Mouse (Mus musculus) limb, embryonic 11.5 days (tissue): ENCODE results near the gene Atl1. TPM values are rescaled to one million over a fixed set of nuclear protein-coding genes. Genes with fewer than 3 reads are reported as not detected.
A peak's percentile ranks its signal among the peaks of the same experiment; 100 is the strongest.

ENCODE experiments used
- ATAC-seq: fragments of 200-750 bp; cut with Nextera tagmentation; 2 replicates; pipeline ENCODE4 v1.8.0; 2017; ENCODE audit warnings: low read depth; ENCODE audit not compliant: insufficient number of reproducible peaks, low FRiP score, low TSS enrichment
- DNase-seq: peaks from one replicate; pipeline ENCODE4 v3.0.0-alpha.2; 2015; ENCODE audit warnings: low spot score
- H3K27ac ChIP-seq: fragments of 300-500 bp; sonication (generic); replicated peaks from 2 replicates; pipeline ENCODE4 v1.5.1; 2014; ENCODE audit warnings: low read depth, mild to moderate bottlenecking, low read length
- H3K27me3 ChIP-seq: fragments of 300-500 bp; sonication (generic); 2 replicates; pipeline ENCODE4 v1.6.1; 2014; ENCODE audit warnings: mild to moderate bottlenecking, low read length, mixed read lengths; ENCODE audit not compliant: control insufficient read depth, insufficient read depth
- H3K36me3 ChIP-seq: fragments of 300-500 bp; sonication (generic); 2 replicates; pipeline ENCODE4 v1.6.1; 2014; ENCODE audit warnings: mild to moderate bottlenecking, low read length, moderate library complexity, mixed read lengths; ENCODE audit not compliant: control insufficient read depth, insufficient read depth
- H3K4me1 ChIP-seq: fragments of 300-500 bp; sonication (generic); 2 replicates; pipeline ENCODE4 v1.6.1; 2014; ENCODE audit warnings: low read length, mixed read lengths; ENCODE audit not compliant: control insufficient read depth, insufficient read depth
- H3K4me2 ChIP-seq: fragments of 300-500 bp; sonication (generic); 2 replicates; pipeline ENCODE4 v1.6.1; 2014; ENCODE audit warnings: low read depth, mild to moderate bottlenecking, moderate library complexity; ENCODE audit not compliant: severe bottlenecking
- H3K4me3 ChIP-seq: fragments of 300-500 bp; sonication (generic); 2 replicates; pipeline ENCODE4 v1.5.1; 2014; ENCODE audit warnings: low read depth, low read length
- H3K9ac ChIP-seq: fragments of 300-500 bp; sonication (generic); 2 replicates; pipeline ENCODE4 v1.6.1; 2014; ENCODE audit warnings: mild to moderate bottlenecking, low read length
- H3K9me3 ChIP-seq: fragments of 300-500 bp; sonication (generic); 2 replicates; pipeline ENCODE4 v1.6.1; 2016; ENCODE audit warnings: low read length; ENCODE audit not compliant: control insufficient read depth
- WGBS: fragments of 180-500 bp; shearing (Covaris S2); extraction: QIAGEN DNeasy Blood & Tissue Kit; methylation state at CpG from one replicate; pipeline ENCODE4 v1.1.7; 2014; 5-methylcytosine and 5-hydroxymethylcytosine counted together
- polyA plus RNA-seq: library from polyadenylated mRNA; unstranded; fragments of >200 nt; fragmentation: Nextera tagmentation; extraction: Ambion mirVana; gene quantifications from 2 replicates; pipeline ENCODE4 v1.2.1, GENCODE M21; 2014

Atl1 gene
- polyA plus RNA-seq, 1 experiment from 2014 or later = 2.9 TPM

- H3K9me3 ChIP-seq = no peaks in the 10 kb centered on the region; the same call in 1 of the 2 replicates
- H3K9ac ChIP-seq = no peak overlapping the region
- 89% methylated on average over 5 of the region's 5 CpGs for WGBS
- H3K27me3 ChIP-seq = no peaks in the 10 kb centered on the region
- H3K4me3 ChIP-seq = no peak overlapping the region
- H3K4me2 ChIP-seq = no peak overlapping the region
- no peak overlapping the region for H3K27ac ChIP-seq
- H3K4me1 ChIP-seq = no peaks in the 10 kb centered on the region
- H3K36me3 ChIP-seq = no peaks in the 10 kb centered on the region
- no peak for DNase-seq
- ATAC-seq = no peak
These were observed 45.3 kb downstream of the Atl1 start for GRCm38 (mm10) chr12:69937731-69938130.

- DNase-seq = no peak
- Histone ChIP-seq H3K36me3 (no peaks in the 10 kb centered on the region), H3K27ac (no peak overlapping the region), H3K27me3 (no peaks in the 10 kb centered on the region), H3K4me3 (no peak overlapping the region), H3K9me3 (no peaks in the 10 kb centered on the region; the same call in 1 of the 2 replicates), H3K4me1 (no peaks in the 10 kb centered on the region), H3K9ac (no peak overlapping the region), H3K4me2 (no peak overlapping the region)
- no peak for ATAC-seq
- WGBS = 60% methylated on average over 2 of the region's 2 CpGs
These were observed 46.9 kb downstream of the Atl1 start for GRCm38 (mm10) chr12:69939291-69939690.

GRCm38 (mm10) chr12:69941655-69942329 is 49.4 kb downstream of the Atl1 start:
- H3K4me1 ChIP-seq = no peaks in the 10 kb centered on the region
- H3K9ac ChIP-seq = no peak overlapping the region
- H3K27me3 ChIP-seq = no peaks in the 10 kb centered on the region
- no peaks in the 10 kb centered on the region for H3K36me3 ChIP-seq
- WGBS = 71% methylated on average over 1 of the region's 1 CpGs
- H3K4me3 ChIP-seq = no peak overlapping the region
- DNase-seq (no peak), ATAC-seq (no peak)
- no peak overlapping the region for H3K4me2 ChIP-seq
- no peak overlapping the region for H3K27ac ChIP-seq
- H3K9me3 ChIP-seq = no peaks in the 10 kb centered on the region; the same call in 1 of the 2 replicates

- Histone ChIP-seq H3K36me3 (no peaks in the 10 kb centered on the region), H3K4me3 (no peak overlapping the region), H3K9me3 (no peaks in the 10 kb centered on the region), H3K4me2 (no peak overlapping the region), H3K27ac (no peak overlapping the region), H3K9ac (no peak overlapping the region), H3K4me1 (no peaks in the 10 kb centered on the region), H3K27me3 (no peaks in the 10 kb centered on the region)
- WGBS = 93% methylated on average over 5 of the region's 5 CpGs
- ATAC-seq (no peak), DNase-seq (no peak)
These were observed 53.4 kb downstream of the Atl1 start for GRCm38 (mm10) chr12:69945861-69946260.

GRCm38 (mm10) chr12:69947502-69947901 is 55.1 kb downstream of the Atl1 start:
- Histone ChIP-seq H3K9me3 (no peaks in the 10 kb centered on the region), H3K36me3 (no peaks in the 10 kb centered on the region), H3K4me3 (no peak overlapping the region), H3K27me3 (no peaks in the 10 kb centered on the region), H3K9ac (no peak overlapping the region), H3K27ac (no peak overlapping the region), H3K4me2 (no peak overlapping the region), H3K4me1 (no peaks in the 10 kb centered on the region)
- ATAC-seq (no peak), DNase-seq (no peak)
- 72% methylated on average over 3 of the region's 3 CpGs for WGBS

- DNase-seq (no peak), ATAC-seq (no peak)
- WGBS = 89% methylated on average over 2 of the region's 2 CpGs
- H3K36me3 ChIP-seq = no peaks in the 10 kb centered on the region
- H3K4me3 ChIP-seq = no peak overlapping the region
- H3K9ac ChIP-seq = no peak overlapping the region
- no peaks in the 10 kb centered on the region for H3K4me1 ChIP-seq
- no peaks in the 10 kb centered on the region for H3K9me3 ChIP-seq
- no peak overlapping the region for H3K4me2 ChIP-seq
- no peaks in the 10 kb centered on the region for H3K27me3 ChIP-seq
- no peak overlapping the region for H3K27ac ChIP-seq
These were observed 65.0 kb downstream of the Atl1 start for GRCm38 (mm10) chr12:69957378-69957777.

- 70% methylated on average over 4 of the region's 4 CpGs for WGBS
- H3K27ac ChIP-seq = no peak overlapping the region
- H3K4me2 ChIP-seq = no peak overlapping the region
- H3K27me3 ChIP-seq = no peaks in the 10 kb centered on the region
- DNase-seq = peak; percentile 54
- H3K9ac ChIP-seq = no peak overlapping the region
- H3K36me3 ChIP-seq = peaks cover 7% of the 10 kb centered on the region; the same call in 1 of the 2 replicates
- no peaks in the 10 kb centered on the region for H3K9me3 ChIP-seq
- no peaks in the 10 kb centered on the region for H3K4me1 ChIP-seq
- no peak overlapping the region for H3K4me3 ChIP-seq
- ATAC-seq = no peak
These were observed 70.1 kb downstream of the Atl1 start for GRCm38 (mm10) chr12:69962468-69962867.

GRCm38 (mm10) chr12:69963141-69963540 is 70.7 kb downstream of the Atl1 start:
- DNase-seq (no peak), ATAC-seq (no peak)
- no peak overlapping the region for H3K4me2 ChIP-seq
- H3K4me1 ChIP-seq = no peaks in the 10 kb centered on the region
- H3K4me3 ChIP-seq = no peak overlapping the region
- H3K27me3 ChIP-seq = no peaks in the 10 kb centered on the region
- 91% methylated on average over 6 of the region's 6 CpGs for WGBS
- H3K36me3 ChIP-seq = peaks cover 7% of the 10 kb centered on the region; the same call in 1 of the 2 replicates
- H3K27ac ChIP-seq = no peak overlapping the region
- H3K9me3 ChIP-seq = no peaks in the 10 kb centered on the region
- H3K9ac ChIP-seq = no peak overlapping the region

- 89% methylated on average over 3 of the region's 3 CpGs for WGBS
- no peaks in the 10 kb centered on the region for H3K4me1 ChIP-seq
- ATAC-seq = no peak
These were observed 73.2 kb downstream of the Atl1 start for GRCm38 (mm10) chr12:69965644-69966043.

More at GRCm38 (mm10) chr12:69965644-69966043, 73.2 kb downstream of the Atl1 start:
- Histone ChIP-seq H3K9ac (no peak overlapping the region), H3K9me3 (no peaks in the 10 kb centered on the region), H3K4me2 (no peak overlapping the region), H3K36me3 (peaks cover 7% of the 10 kb centered on the region; the same call in 1 of the 2 replicates), H3K27me3 (no peaks in the 10 kb centered on the region), H3K4me3 (no peak overlapping the region), H3K27ac (no peak overlapping the region)
- DNase-seq = no peak
